ENCODE assay signal across 30 mouse cellular contexts in genomic region chr1:193205431-193205830, GRCm38 (mm10). TPM values are rescaled to one million over a fixed set of nuclear protein-coding genes. Genes with fewer than 3 reads are reported as not detected.
DNase-seq lines count a peak whose midpoint lies in the region; ATAC-seq and TF ChIP-seq lines count a peak whose summit lies in the region.
"Had no signal": no experiment of that assay in that cellular context is flagged by ENCODE, and none has a peak within 500 bp of the region (broad histone marks: within the 10 kb centered on the region; RNA-seq: fewer than 3 reads in every experiment).

No protein-coding gene starts in this region.

- H3K9ac ChIP-seq in liver, adult 2 months (ENCODE audit: low read depth, low read length), result peak overlapping the region; percentile 66
- no peak overlapping the region for H3K9ac ChIP-seq in liver, embryonic 16.5 days (ENCODE audit: low read depth, low read length)
- no peak overlapping the region for H3K9ac ChIP-seq in liver, embryonic 11.5 days (ENCODE audit: low read depth, low read length)
- H3K9ac ChIP-seq: embryonic facial prominence, embryonic 13.5 days; embryonic facial prominence, embryonic 15.5 days; forebrain, embryonic 12.5 days had no signal

- no peaks in the 10 kb centered on the region for H3K79me2 ChIP-seq in liver, adult 2 months (ENCODE audit: control insufficient read depth, insufficient read depth, low read length)

- peaks cover 7% of the 10 kb centered on the region; the same call in 1 of the 2 replicates for H3K4me1 ChIP-seq in kidney, adult 2 months (ENCODE audit: control insufficient read depth, insufficient read depth, low read length)
- H3K4me1 ChIP-seq in liver, adult 2 months (ENCODE audit: control insufficient read depth, insufficient read depth, low read length), result peaks cover 20% of the 10 kb centered on the region
- no peaks in the 10 kb centered on the region for H3K4me1 ChIP-seq in liver, embryonic 16.5 days (ENCODE audit: control insufficient read depth, low read depth, low read length)
- H3K4me1 ChIP-seq in liver, embryonic 11.5 days (replicated peaks; ENCODE audit: control insufficient read depth, insufficient read depth, low read length), result no peaks in the 10 kb centered on the region
- H3K4me1 ChIP-seq: embryonic facial prominence, embryonic 13.5 days; embryonic facial prominence, embryonic 15.5 days; forebrain, embryonic 10.5 days; forebrain, embryonic 12.5 days had no signal

- DNase-seq in kidney, adult 2 months, result peak; percentile 74
- DNase-seq in kidney, postnatal 10 days, result no peak
- DNase-seq in liver, adult 2 months (ENCODE audit: extremely low read depth, low read depth, low spot score), result peak; percentile 92
- DNase-seq in liver, result no peak
- DNase-seq in liver, embryonic 11.5 days (ENCODE audit: low spot score), result no peak
- DNase-seq: adrenal gland, adult 2 months; adrenal gland, postnatal 10 days; adrenal gland, postnatal 25 days; B cell, adult 2 months; cerebellum, adult 11 months; cerebellum, adult 18-20 months; cerebellum, adult 8-10 months; cerebellum, adult 9-11 months; cerebellum, postnatal 14 days; cerebellum, postnatal 36 days; embryo, embryonic 11 days had no signal

- no peak for TF ChIP-seq CTCF in kidney, adult 2 months (conservative IDR thresholded peaks at IDR 0.05; ENCODE audit: insufficient read depth, insufficient read length, low read depth, low read length)
- no peak for TF ChIP-seq CTCF in liver, adult 2 months (IDR thresholded peaks at IDR 0.05; ENCODE audit: low read depth, low read length)

- peak overlapping the region; percentile 91 for H3K27ac ChIP-seq in kidney, adult 2 months (ENCODE audit: insufficient read depth, low read depth, low read length)
- peak overlapping the region; percentile 100 for H3K27ac ChIP-seq in liver, adult 2 months (replicated peaks; ENCODE audit: insufficient read depth, low read depth, low read length)
- H3K27ac ChIP-seq in liver, embryonic 16.5 days (ENCODE audit: low read length), result 0 out of 2 replicates have a peak overlapping the region, but pooled peaks have one; percentile 34
- H3K27ac ChIP-seq in liver, embryonic 11.5 days (ENCODE audit: low read depth, low read length), result no peak overlapping the region
- H3K27ac ChIP-seq: embryonic facial prominence, embryonic 13.5 days; embryonic facial prominence, embryonic 15.5 days; forebrain, embryonic 10.5 days; forebrain, embryonic 12.5 days had no signal

- no peaks in the 10 kb centered on the region for H3K27me3 ChIP-seq in kidney, adult 2 months (replicated peaks; ENCODE audit: control insufficient read depth, insufficient read depth, low read length)
- no peaks in the 10 kb centered on the region for H3K27me3 ChIP-seq in liver, adult 2 months (ENCODE audit: control insufficient read depth, insufficient read depth, low read length)
- H3K27me3 ChIP-seq in liver, embryonic 16.5 days (ENCODE audit: control insufficient read depth, insufficient read depth, low read depth, low read length), result no peaks in the 10 kb centered on the region
- H3K27me3 ChIP-seq in liver, embryonic 11.5 days (replicated peaks; ENCODE audit: control insufficient read depth, insufficient read depth, low read length), result no peaks in the 10 kb centered on the region
- H3K27me3 ChIP-seq: CH12.LX; embryonic facial prominence, embryonic 13.5 days; embryonic facial prominence, embryonic 15.5 days; forebrain, embryonic 12.5 days; Patski had no signal

- TF ChIP-seq POLR2A in kidney, adult 2 months (IDR thresholded peaks at IDR 0.05; ENCODE audit: low read depth, low read length), result no peak
- TF ChIP-seq POLR2A in liver, adult 2 months (IDR thresholded peaks at IDR 0.05; ENCODE audit: extremely low read depth, insufficient read depth, low read length), result no peak

- no peak overlapping the region for H3K4me2 ChIP-seq in liver, embryonic 16.5 days (ENCODE audit: low read depth, low read length)
- no peak overlapping the region for H3K4me2 ChIP-seq in liver, embryonic 11.5 days
- H3K4me2 ChIP-seq: embryonic facial prominence, embryonic 13.5 days; embryonic facial prominence, embryonic 15.5 days; forebrain, embryonic 12.5 days had no signal

- no peak for ATAC-seq in liver, embryonic 16.5 days (ENCODE audit: low read depth)
- ATAC-seq in liver, embryonic 11.5 days (replicated peaks; ENCODE audit: low FRiP score), result no peak
- ATAC-seq: activated CD4-positive, CD25-positive, alpha-beta regulatory T cell, adult 4 months; CD4-positive, CD25-positive, alpha-beta regulatory T cell, adult 4 months; forebrain, embryonic 14.5 days; forebrain, embryonic 16.5 days; Patski had no signal

- H3K36me3 ChIP-seq in kidney, adult 2 months (ENCODE audit: control insufficient read depth, insufficient read depth, low read length), result no peaks in the 10 kb centered on the region
- H3K36me3 ChIP-seq in liver, adult 2 months (ENCODE audit: control insufficient read depth, insufficient read depth, low read length), result no peaks in the 10 kb centered on the region
- no peaks in the 10 kb centered on the region for H3K36me3 ChIP-seq in liver, embryonic 16.5 days (ENCODE audit: control insufficient read depth, insufficient read depth)
- no peaks in the 10 kb centered on the region for H3K36me3 ChIP-seq in liver, embryonic 11.5 days (ENCODE audit: control insufficient read depth, insufficient read depth, low read length)
- H3K36me3 ChIP-seq: embryonic facial prominence, embryonic 13.5 days; embryonic facial prominence, embryonic 15.5 days; forebrain, embryonic 10.5 days; forebrain, embryonic 12.5 days; G1E had no signal

- no peaks in the 10 kb centered on the region for H3K9me3 ChIP-seq in liver, embryonic 16.5 days (replicated peaks; ENCODE audit: control insufficient read depth, low read length)
- no peaks in the 10 kb centered on the region for H3K9me3 ChIP-seq in liver, embryonic 11.5 days (ENCODE audit: control insufficient read depth, low read length)
- H3K9me3 ChIP-seq: embryonic facial prominence, embryonic 13.5 days; embryonic facial prominence, embryonic 15.5 days; forebrain, embryonic 10.5 days; forebrain, embryonic 12.5 days; G1E had no signal

- H3K4me3 ChIP-seq in kidney, adult 2 months (ENCODE audit: insufficient read depth, low read depth, low read length), result no peak overlapping the region
- no peak overlapping the region for H3K4me3 ChIP-seq in liver, adult 2 months (ENCODE audit: insufficient read depth, low read depth, low read length)
- H3K4me3 ChIP-seq in liver, embryonic 16.5 days (ENCODE audit: low read depth, low read length), result no peak overlapping the region
- H3K4me3 ChIP-seq in liver, embryonic 11.5 days (ENCODE audit: low read depth, low read length), result no peak overlapping the region
- H3K4me3 ChIP-seq: embryonic facial prominence, embryonic 13.5 days; embryonic facial prominence, embryonic 15.5 days; erythroblast, embryonic 14.5 days; forebrain, embryonic 10.5 days; forebrain, embryonic 12.5 days had no signal

- WGBS in kidney, adult 2 months, result 48% methylated on average over 2 of the region's 2 CpGs
- 27% methylated on average over 2 of the region's 2 CpGs for WGBS in liver, adult 2 months
- 58% methylated on average over 2 of the region's 2 CpGs for WGBS in liver, embryonic 16.5 days (ENCODE audit: insufficient replicate concordance)
- WGBS in liver, embryonic 11.5 days, result 86% methylated on average over 2 of the region's 2 CpGs

RNA-seq across cellular contexts. Expression of gene Lamb3, which starts 2.1 kb away (rescaled TPM):
- polyA plus RNA-seq in kidney, adult 2 months (2012; rRNA removed), result 2.7 and 4.8 TPM in 2 replicates
- 1.7 and 2.0 TPM in 2 replicates for total RNA-seq in liver, adult 2 months (2014; rRNA removed)
- polyA plus RNA-seq in liver, adult 2 months (2012; rRNA removed), result 1.6 and 2.4 TPM in 2 replicates
- polyA plus RNA-seq in liver, embryonic 16.5 days (2015; fragmentation: Nextera tagmentation; extraction: Ambion mirVana), result 0.41 and 1.2 TPM in 2 replicates
- polyA plus RNA-seq in liver, embryonic 11.5 days (2014; fragmentation: Nextera tagmentation; extraction: Ambion mirVana), result 0.15 and 0.48 TPM in 2 replicates
- polyA plus RNA-seq: erythroblast, embryonic 14.5 days had no signal

RNA-seq across cellular contexts. Expression of gene Traf3ip3, which starts 3.9 kb away (rescaled TPM):
- 0.52 and 3.2 TPM in 2 replicates for polyA plus RNA-seq in kidney, adult 2 months (2012; rRNA removed)
- total RNA-seq in liver, adult 2 months (2014; rRNA removed), result 0.65 and 0.67 TPM in 2 replicates
- 0.21 and 0.88 TPM in 2 replicates for polyA plus RNA-seq in liver, adult 2 months (2012; rRNA removed)
- 8.3 and 9.4 TPM in 2 replicates for polyA plus RNA-seq in liver, embryonic 16.5 days (2015; fragmentation: Nextera tagmentation; extraction: Ambion mirVana)
- polyA plus RNA-seq in liver, embryonic 11.5 days (2014; fragmentation: Nextera tagmentation; extraction: Ambion mirVana), result 8.5 and 9.2 TPM in 2 replicates
- polyA plus RNA-seq: erythroblast, embryonic 14.5 days; Patski had no signal

RNA-seq across cellular contexts. Expression of gene A130010J15Rik, which starts 37.6 kb away (rescaled TPM):
- 2.3 and 2.8 TPM in 2 replicates for polyA plus RNA-seq in kidney, adult 2 months (2012; rRNA removed)
- 8.1 and 8.7 TPM in 2 replicates for total RNA-seq in liver, adult 2 months (2014; rRNA removed)
- 2.7 and 3.5 TPM in 2 replicates for polyA plus RNA-seq in liver, adult 2 months (2012; rRNA removed)
- 4.0 and 4.1 TPM in 2 replicates for polyA plus RNA-seq in liver, embryonic 16.5 days (2015; fragmentation: Nextera tagmentation; extraction: Ambion mirVana)
- 11.1 and 12.8 TPM in 2 replicates for polyA plus RNA-seq in liver, embryonic 11.5 days (2014; fragmentation: Nextera tagmentation; extraction: Ambion mirVana)
- polyA plus RNA-seq: erythroblast, embryonic 14.5 days had no signal

RNA-seq across cellular contexts. Expression of gene Irf6, which starts 52.5 kb away (rescaled TPM):
- polyA plus RNA-seq in kidney, adult 2 months (2012; rRNA removed), result 30.6 and 37.9 TPM in 2 replicates
- 33.4 and 38.0 TPM in 2 replicates for total RNA-seq in liver, adult 2 months (2014; rRNA removed)
- 42.5 and 56.0 TPM in 2 replicates for polyA plus RNA-seq in liver, adult 2 months (2012; rRNA removed)
- 2.9 and 3.8 TPM in 2 replicates for polyA plus RNA-seq in liver, embryonic 16.5 days (2015; fragmentation: Nextera tagmentation; extraction: Ambion mirVana)
- polyA plus RNA-seq in liver, embryonic 11.5 days (2014; fragmentation: Nextera tagmentation; extraction: Ambion mirVana), result 4.1 and 5.2 TPM in 2 replicates
- polyA plus RNA-seq: erythroblast, embryonic 14.5 days had no signal

RNA-seq across cellular contexts. Expression of gene Hsd11b1, which starts 58.4 kb away (rescaled TPM):
- polyA plus RNA-seq in kidney, adult 2 months (2012; rRNA removed), result 125 and 136 TPM in 2 replicates
- total RNA-seq in liver, adult 2 months (2014; rRNA removed), result 807 and 1,077 TPM in 2 replicates
- polyA plus RNA-seq in liver, adult 2 months (2012; rRNA removed), result 826 and 1,028 TPM in 2 replicates
- 26.5 and 40.3 TPM in 2 replicates for polyA plus RNA-seq in liver, embryonic 16.5 days (2015; fragmentation: Nextera tagmentation; extraction: Ambion mirVana)
- 1.1 and 1.8 TPM in 2 replicates for polyA plus RNA-seq in liver, embryonic 11.5 days (2014; fragmentation: Nextera tagmentation; extraction: Ambion mirVana)
- polyA plus RNA-seq: embryonic facial prominence, embryonic 11.5 days; erythroblast, embryonic 14.5 days; forebrain, embryonic 12.5 days; G1E had no signal

Comparison
In these comparisons a context has a peak if more than half of its experiments do, and no peak if none do; other contexts are left out.
1. DNase-seq: peak in kidney, adult 2 months (single experiment) and liver, adult 2 months (single experiment); none in kidney, postnatal 10 days (single experiment), liver (single experiment) and liver, embryonic 11.5 days (single experiment).